Mouse (Mus musculus) effector memory CD4-positive, alpha-beta T cell, adult 7 months (primary cell): ENCODE measurements around the gene Neurod4. TPM values are rescaled to one million over a fixed set of nuclear protein-coding genes. Genes with fewer than 3 reads are reported as not detected.

Experiments
- polyA plus RNA-seq: library from polyadenylated mRNA; unstranded; fragments of 100-300 nt; shearing (Covaris generic); gene quantifications from one replicate; pipeline ENCODE4 v1.2.1, GENCODE M21; 2017

Gene Neurod4
- not detected for polyA plus RNA-seq

GRCm38 (mm10) chr10:130280066-130280465 lies at the start of gene Neurod4:
Gene Neurod4, minus strand, starts transcription at chr10:130280240.

GRCm38 (mm10) chr10:130322637-130323036 lies 42.6 kb upstream of the Neurod4 start, which contains the start of gene Tespa1:
Gene Tespa1, plus strand, starts transcription at chr10:130322870.

Other genes with a start within 250 kb of the Neurod4 start
- gene Olfr821, start 249.9 kb downstream of the Neurod4 start, polyA plus RNA-seq, result not detected
- not detected for gene Olfr822, start 209.0 kb downstream of the Neurod4 start, polyA plus RNA-seq
- gene Olfr823, start 164.9 kb downstream of the Neurod4 start, polyA plus RNA-seq, result not detected
- not detected for gene Olfr824, start 150.2 kb downstream of the Neurod4 start, polyA plus RNA-seq
- not detected for gene Olfr825, start 113.5 kb downstream of the Neurod4 start, polyA plus RNA-seq
- not detected for gene Olfr826, start 96.1 kb downstream of the Neurod4 start, polyA plus RNA-seq
- gene Olfr827, start 65.8 kb downstream of the Neurod4 start, polyA plus RNA-seq, result not detected
- gene Tespa1, start 42.6 kb upstream of the Neurod4 start, polyA plus RNA-seq, result 172 TPM
- gene Vmn2r84, start 114.1 kb upstream of the Neurod4 start, polyA plus RNA-seq, result 0.27 TPM
- gene Vmn2r85, start 149.5 kb upstream of the Neurod4 start, polyA plus RNA-seq, result not detected
- gene Vmn2r86, start 175.8 kb upstream of the Neurod4 start, polyA plus RNA-seq, result 0.06 TPM
- gene Vmn2r87, start 217.2 kb upstream of the Neurod4 start, polyA plus RNA-seq, result not detected